Mouse (Mus musculus): ENCODE measurements around the gene Tcte2.

DNA sequence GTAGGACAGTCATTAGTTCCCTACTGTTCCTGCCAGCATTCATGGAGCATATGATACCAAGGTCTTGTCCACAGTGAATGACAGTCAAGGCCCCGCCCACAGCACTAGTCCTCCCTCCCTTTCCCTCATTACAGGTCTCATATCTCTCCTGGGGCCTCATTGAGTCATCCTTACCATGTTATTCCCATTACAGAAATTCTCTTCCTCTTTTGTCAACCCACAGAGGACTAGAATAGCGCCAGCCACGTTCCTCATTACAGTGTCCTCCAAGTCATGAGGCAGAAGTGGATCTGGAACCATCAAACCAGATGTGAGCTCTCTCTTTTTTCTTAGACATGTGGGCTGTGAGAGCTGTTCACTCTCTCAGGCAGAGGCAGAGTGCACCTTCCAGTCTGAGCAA is 76.0 kb downstream of the Tcte2 start:
- TF ChIP-seq POLR2A (IDR thresholded peaks at IDR 0.05; ENCODE audit: control insufficient read depth, extremely low read depth, insufficient read depth, low read length, poor library complexity) (no peak), CTCF (IDR thresholded peaks at IDR 0.05; ENCODE audit: borderline replicate concordance, control insufficient read depth, extremely low read depth, insufficient read depth, low read length, poor library complexity) (no peak)
